Mouse (Mus musculus): Measurements from ENCODE around the gene Nt5m. TPM values are rescaled to one million over a fixed set of nuclear protein-coding genes. Genes with fewer than 3 reads are reported as not detected.

The Nt5m gene
- total RNA-seq, 2 experiments from 2014 or later, result 26.0 to 30.8 TPM

GRCm38 (mm10) chr11:59899711-59900685, 60.8 kb downstream of the Nt5m start:
- intact Hi-C loops (cut with DNase I), result loop anchor here (5.0 kb wide), 2 partner anchors 47 to 1602 kb away; partner anchors contain the start of gene Med9
- peak; percentile 59 for DNase-seq (ENCODE audit: low spot score)

- no peak for DNase-seq (ENCODE audit: low spot score)
- intact Hi-C loops (cut with DNase I), result loop anchor here (5.0 kb wide), 2 partner anchors 46 to 1601 kb away; partner anchors contain the start of gene Med9
Measured at GRCm38 (mm10) chr11:59900995-59901394, 61.7 kb downstream of the Nt5m start.

- peak; percentile 62 for DNase-seq (ENCODE audit: low spot score)
- intact Hi-C loops (cut with DNase I), result loop anchor here (1.0 to 5.0 kb wide), 4 partner anchors 15 to 1600 kb away; partner anchors contain the start of gene Med9
Measured at GRCm38 (mm10) chr11:59902045-59902726, 62.9 kb downstream of the Nt5m start.

GRCm38 (mm10) chr11:59906521-59907123, 67.4 kb downstream of the Nt5m start:
- intact Hi-C loops (cut with DNase I), result no loop called here
- no peak for DNase-seq (ENCODE audit: low spot score)

GRCm38 (mm10) chr11:59908446-59908845, 69.2 kb downstream of the Nt5m start:
- DNase-seq (ENCODE audit: low spot score), result no peak
- intact Hi-C loops (cut with DNase I), result no loop called here

- intact Hi-C loops (cut with DNase I), result no loop called here
- DNase-seq (ENCODE audit: low spot score), result no peak
Measured at GRCm38 (mm10) chr11:59910586-59910985, 71.3 kb downstream of the Nt5m start.

- intact Hi-C loops (cut with DNase I), result no loop called here
- no peak for DNase-seq (ENCODE audit: low spot score)
Measured at GRCm38 (mm10) chr11:59911523-59911922, 72.3 kb downstream of the Nt5m start.

- intact Hi-C loops (cut with DNase I), result no loop called here
- DNase-seq (ENCODE audit: low spot score), result no peak
Measured at GRCm38 (mm10) chr11:59913702-59914101, 74.5 kb downstream of the Nt5m start.

GRCm38 (mm10) chr11:59918014-59918413, 78.8 kb downstream of the Nt5m start:
- intact Hi-C loops (cut with DNase I), result no loop called here
- peak; percentile 27 for DNase-seq (ENCODE audit: low spot score)

GRCm38 (mm10) chr11:59919401-59919800, 80.2 kb downstream of the Nt5m start:
- intact Hi-C loops (cut with DNase I), result no loop called here
- no peak for DNase-seq (ENCODE audit: low spot score)

- no peak for DNase-seq (ENCODE audit: low spot score)
- intact Hi-C loops (cut with DNase I), result no loop called here
Measured at GRCm38 (mm10) chr11:59920331-59920730, 81.1 kb downstream of the Nt5m start.

GRCm38 (mm10) chr11:59921265-59921664, 82.0 kb downstream of the Nt5m start:
- intact Hi-C loops (cut with DNase I), result no loop called here
- no peak for DNase-seq (ENCODE audit: low spot score)

- no peak for DNase-seq (ENCODE audit: low spot score)
- intact Hi-C loops (cut with DNase I), result no loop called here
Measured at GRCm38 (mm10) chr11:59930031-59930430, 90.8 kb downstream of the Nt5m start.

Other genes starting within 250 kb of the Nt5m start
- gene Olfr223, start 246.2 kb upstream of the Nt5m start, total RNA-seq (2021), result not detected
- 100 to 1,000 TPM; 149 to 151 TPM for gene Mprip, start 178.1 kb upstream of the Nt5m start, total RNA-seq (2021)
- gene Pld6, start 51.8 kb upstream of the Nt5m start, total RNA-seq (2021), result under 1 TPM; 0.18 to 0.42 TPM
- 10 to 100 TPM; 43.0 to 44.1 TPM for gene Flcn, start 29.4 kb upstream of the Nt5m start, total RNA-seq (2021)
- 10 to 100 TPM; 70.2 to 75.0 TPM for gene Cops3, start 391 bp downstream of the Nt5m start, total RNA-seq (2021)
- gene Med9, start 108.8 kb downstream of the Nt5m start, total RNA-seq (2021), result 10 to 100 TPM; 23.5 to 24.7 TPM
- gene Rasd1, start 125.5 kb downstream of the Nt5m start, total RNA-seq (2021), result 1 to 10 TPM; 6.4 to 6.5 TPM
- 1 to 10 TPM; 1.6 to 3.0 TPM for gene Pemt, start 207.0 kb downstream of the Nt5m start, total RNA-seq (2021)